Mouse (Mus musculus) cortical plate, adult 2 months (tissue): ENCODE results near the gene Prdm12.

Experiments used
- CTCF ChIP-seq: fragments of 200-500 bp; IDR thresholded peaks from 2 replicates; pipeline ENCODE4 v1.5.1; 2011; ENCODE audit warnings: mild to moderate bottlenecking, control low read depth, low read length; ENCODE audit not compliant: insufficient read depth; ENCODE audit errors: extremely low read depth
- POLR2A ChIP-seq: fragments of 200-500 bp; IDR thresholded peaks from 2 replicates; pipeline ENCODE4 v1.6.1; 2011; ENCODE audit warnings: mild to moderate bottlenecking, low read length, control low read depth; ENCODE audit not compliant: insufficient read depth; ENCODE audit errors: extremely low read depth

GRCm38 (mm10) chr2:31637311-31637710 lies 2.5 kb upstream of the Prdm12 start:
- no peak for TF ChIP-seq CTCF
- TF ChIP-seq POLR2A = no peak
